ENCODE assay signal across 8 mouse cellular contexts in genomic region chr1:93506944-93507676, GRCm38 (mm10). TPM values are rescaled to one million over a fixed set of nuclear protein-coding genes. Genes with fewer than 3 reads are reported as not detected.
DNase-seq lines count a peak whose midpoint lies in the region; ATAC-seq and TF ChIP-seq lines count a peak whose summit lies in the region.
"Had no signal": no experiment of that assay in that cellular context is flagged by ENCODE, and none has a peak within 500 bp of the region (broad histone marks: within the 10 kb centered on the region; RNA-seq: fewer than 3 reads in every experiment).

No protein-coding gene starts in this region.

- no peaks in the 10 kb centered on the region for H3K9me3 ChIP-seq in kidney, embryonic 16.5 days (ENCODE audit: low read length)
- H3K9me3 ChIP-seq in hindbrain, embryonic 11.5 days (ENCODE audit: control insufficient read depth, low read length): no peaks in the 10 kb centered on the region
- no peaks in the 10 kb centered on the region for H3K9me3 ChIP-seq in midbrain, embryonic 13.5 days
- H3K9me3 ChIP-seq: megakaryocyte, embryonic 14.5 days had no signal

- 46% methylated on average over 10 of the region's 10 CpGs for WGBS in kidney, adult 2 months
- WGBS in kidney, embryonic 16.5 days: 51% methylated on average over 10 of the region's 10 CpGs
- WGBS in hindbrain, embryonic 11.5 days: 61% methylated on average over 10 of the region's 10 CpGs
- WGBS in midbrain, embryonic 13.5 days: 50% methylated on average over 10 of the region's 10 CpGs

- DNase-seq in kidney, adult 2 months: peak; percentile 55
- peak; percentile 7 to 37 for DNase-seq in CD8-positive naive resting alpha-beta T cell, adult 2 months (ENCODE audit: low read depth in 2 of 2, low spot score in 2 of 2)
- DNase-seq in adipocyte (ENCODE audit: low spot score): peak; percentile 48
- peak; percentile 67 for DNase-seq in hindbrain, embryonic 11.5 days (ENCODE audit: low spot score)

- no peak for ATAC-seq in kidney, embryonic 16.5 days (ENCODE audit: low FRiP score, low TSS enrichment)
- peak; percentile 52; the same call in 1 of the 2 replicates for ATAC-seq in hindbrain, embryonic 11.5 days (ENCODE audit: low FRiP score)
- peak; percentile 47; the same call in 1 of the 2 replicates for ATAC-seq in midbrain, embryonic 13.5 days
- no peak for ATAC-seq in erythroid progenitor cell, adult 5-6 weeks (replicated peaks; ENCODE audit: low FRiP score, poor library complexity, severe bottlenecking)

- no peak for TF ChIP-seq POLR2A in kidney, adult 2 months (IDR thresholded peaks at IDR 0.05; ENCODE audit: low read depth, low read length)

- peaks cover 4% of the 10 kb centered on the region; the same call in 1 of the 2 replicates for H3K4me1 ChIP-seq in kidney, adult 2 months (ENCODE audit: control insufficient read depth, insufficient read depth, low read length)
- H3K4me1 ChIP-seq in kidney, embryonic 16.5 days (ENCODE audit: insufficient read depth, low read length): peaks cover 7% of the 10 kb centered on the region; the same call in 1 of the 2 replicates
- H3K4me1 ChIP-seq in hindbrain, embryonic 11.5 days (replicated peaks; ENCODE audit: control insufficient read depth, insufficient read depth, low read length): peaks cover 5% of the 10 kb centered on the region; the same call in 1 of the 2 replicates
- peaks cover 7% of the 10 kb centered on the region for H3K4me1 ChIP-seq in midbrain, embryonic 13.5 days (replicated peaks)

- H3K27me3 ChIP-seq in kidney, adult 2 months (replicated peaks; ENCODE audit: control insufficient read depth, insufficient read depth, low read length): no peaks in the 10 kb centered on the region
- H3K27me3 ChIP-seq in kidney, embryonic 16.5 days (ENCODE audit: insufficient read depth, low read length): no peaks in the 10 kb centered on the region
- no peaks in the 10 kb centered on the region for H3K27me3 ChIP-seq in hindbrain, embryonic 11.5 days (ENCODE audit: control insufficient read depth, insufficient read depth, low read length)
- no peaks in the 10 kb centered on the region for H3K27me3 ChIP-seq in midbrain, embryonic 13.5 days
- H3K27me3 ChIP-seq: megakaryocyte, embryonic 14.5 days had no signal

- 0 out of 2 replicates have a peak, but pooled peaks have one; percentile 18 for TF ChIP-seq CTCF in kidney, adult 2 months (conservative IDR thresholded peaks at IDR 0.05; ENCODE audit: insufficient read depth, insufficient read length, low read depth, low read length)

- no peak overlapping the region for H3K27ac ChIP-seq in kidney, adult 2 months (ENCODE audit: insufficient read depth, low read depth, low read length)
- no peak overlapping the region for H3K27ac ChIP-seq in kidney, embryonic 16.5 days (ENCODE audit: low read length)
- H3K27ac ChIP-seq in hindbrain, embryonic 11.5 days (ENCODE audit: low read depth, low read length): no peak overlapping the region
- no peak overlapping the region for H3K27ac ChIP-seq in midbrain, embryonic 13.5 days

- H3K36me3 ChIP-seq in kidney, adult 2 months (ENCODE audit: control insufficient read depth, insufficient read depth, low read length): peaks cover 4% of the 10 kb centered on the region
- peaks cover 32% of the 10 kb centered on the region for H3K36me3 ChIP-seq in kidney, embryonic 16.5 days (ENCODE audit: insufficient read depth, low read length)
- peaks cover under 1% of the 10 kb centered on the region; the same call in 1 of the 2 replicates for H3K36me3 ChIP-seq in hindbrain, embryonic 11.5 days (ENCODE audit: control insufficient read depth, insufficient read depth, low read length)
- peaks cover 48% of the 10 kb centered on the region for H3K36me3 ChIP-seq in midbrain, embryonic 13.5 days

- no peak overlapping the region for H3K9ac ChIP-seq in kidney, embryonic 16.5 days (replicated peaks; ENCODE audit: low read length)
- H3K9ac ChIP-seq in hindbrain, embryonic 11.5 days (ENCODE audit: low read depth, low read length): no peak overlapping the region
- H3K9ac ChIP-seq in midbrain, embryonic 13.5 days (replicated peaks): no peak overlapping the region

- H3K4me2 ChIP-seq in kidney, embryonic 16.5 days (replicated peaks; ENCODE audit: low read depth, low read length): no peak overlapping the region
- no peak overlapping the region for H3K4me2 ChIP-seq in hindbrain, embryonic 11.5 days (replicated peaks; ENCODE audit: low read depth, low read length)
- H3K4me2 ChIP-seq in midbrain, embryonic 13.5 days (replicated peaks): no peak overlapping the region

- H3K4me3 ChIP-seq in kidney, adult 2 months (ENCODE audit: insufficient read depth, low read depth, low read length): no peak overlapping the region
- H3K4me3 ChIP-seq in kidney, embryonic 16.5 days (ENCODE audit: low read length): no peak overlapping the region
- no peak overlapping the region for H3K4me3 ChIP-seq in hindbrain, embryonic 11.5 days (ENCODE audit: low read depth, low read length)
- no peak overlapping the region for H3K4me3 ChIP-seq in midbrain, embryonic 13.5 days (replicated peaks)
- H3K4me3 ChIP-seq: megakaryocyte, embryonic 14.5 days had no signal

RNA-seq across cellular contexts. Expression of gene Farp2, which starts 4.8 kb away (rescaled TPM):
- 10.4 and 12.5 TPM in 2 replicates for polyA plus RNA-seq in kidney, adult 2 months (2012; rRNA removed)
- 10.1 and 10.4 TPM in 2 replicates for polyA plus RNA-seq in kidney, embryonic 16.5 days (2015; fragmentation: Nextera tagmentation; extraction: Ambion mirVana)
- polyA plus RNA-seq in hindbrain, embryonic 11.5 days (2014; fragmentation: Nextera tagmentation; extraction: Ambion mirVana): 4.6 and 6.0 TPM in 2 replicates
- polyA plus RNA-seq in midbrain, embryonic 13.5 days (2015; fragmentation: Nextera tagmentation; extraction: Ambion mirVana): 3.6 and 4.6 TPM in 2 replicates
- total RNA-seq in erythroid progenitor cell, adult 5-6 weeks (2015; ENCODE audit: low replicate concordance): not detected in 2 replicates
- 0.64 and 1.5 TPM in 2 replicates for total RNA-seq in erythroid progenitor cell, adult 5-6 weeks (2017; ENCODE audit: low replicate concordance)

RNA-seq across cellular contexts. Expression of gene Hdlbp, which starts 28.5 kb away (rescaled TPM):
- polyA plus RNA-seq in kidney, adult 2 months (2012; rRNA removed): 95.0 and 97.8 TPM in 2 replicates
- polyA plus RNA-seq in kidney, embryonic 16.5 days (2015; fragmentation: Nextera tagmentation; extraction: Ambion mirVana): 140 and 151 TPM in 2 replicates
- polyA plus RNA-seq in hindbrain, embryonic 11.5 days (2014; fragmentation: Nextera tagmentation; extraction: Ambion mirVana): 80.7 and 117 TPM in 2 replicates
- polyA plus RNA-seq in midbrain, embryonic 13.5 days (2015; fragmentation: Nextera tagmentation; extraction: Ambion mirVana): 74.3 and 91.0 TPM in 2 replicates
- total RNA-seq in erythroid progenitor cell, adult 5-6 weeks (2015; ENCODE audit: low replicate concordance): 65.8 and 68.8 TPM in 2 replicates
- total RNA-seq in erythroid progenitor cell, adult 5-6 weeks (2017; ENCODE audit: low replicate concordance): 40.5 and 51.6 TPM in 2 replicates

Comparison
In these comparisons a context has a peak if more than half of its experiments do, and no peak if none do; other contexts are left out.
1. ATAC-seq: peak in hindbrain, embryonic 11.5 days (single experiment) and midbrain, embryonic 13.5 days (single experiment); none in kidney, embryonic 16.5 days (single experiment) and erythroid progenitor cell, adult 5-6 weeks (single experiment).
2. Peak in every context shown above with its lines, with median percentiles within 50 percentile points of each other: DNase-seq.